Mouse (Mus musculus) midbrain, postnatal 0 days (tissue): ENCODE measurements at regions not wholly inside any gene's neighbourhood (a gene's known extent, or its start where the extent isn't known, plus 50 kb on each side); places are given as distances from the start of the nearest gene placed in this dataset.
A peak's percentile ranks its signal among the peaks of the same experiment; 100 is the strongest.

Experiments
- ATAC-seq: fragments of 200-750 bp; cut with Nextera tagmentation; 2 replicates; pipeline ENCODE4 v1.8.0; 2017; ENCODE audit warnings: moderate number of reproducible peaks, mild to moderate bottlenecking, moderate TSS enrichment, moderate library complexity; ENCODE audit not compliant: low FRiP score
- DNase-seq: peaks from one replicate; pipeline ENCODE4 v3.0.0-alpha.2; 2015; ENCODE audit warnings: low spot score
- H3K27ac ChIP-seq: fragments of 300-500 bp; sonication (generic); 2 replicates; pipeline ENCODE4 v1.5.1; 2014; ENCODE audit warnings: low read depth, mild to moderate bottlenecking, low read length, mixed read lengths
- H3K27me3 ChIP-seq: fragments of 300-500 bp; sonication (generic); 2 replicates; pipeline ENCODE4 v1.6.1; 2014; ENCODE audit warnings: low read length, control low read depth, mixed read lengths; ENCODE audit not compliant: insufficient read depth
- H3K36me3 ChIP-seq: fragments of 300-500 bp; sonication (generic); 2 replicates; pipeline ENCODE4 v1.6.1; 2014; ENCODE audit warnings: low read length, control low read depth, mixed read lengths; ENCODE audit not compliant: insufficient read depth
- H3K4me1 ChIP-seq: fragments of 300-500 bp; sonication (generic); 2 replicates; pipeline ENCODE4 v1.6.1; 2014; ENCODE audit warnings: mild to moderate bottlenecking, control low read depth, antibody characterized with exemption, low read length, mixed read lengths; ENCODE audit not compliant: insufficient read depth
- H3K4me2 ChIP-seq: fragments of 300-500 bp; sonication (generic); 2 replicates; pipeline ENCODE4 v1.6.1; 2014; ENCODE audit warnings: low read depth, mild to moderate bottlenecking, low read length, mixed read lengths; ENCODE audit not compliant: poor library complexity, severe bottlenecking
- H3K4me3 ChIP-seq: fragments of 300-500 bp; sonication (generic); 2 replicates; pipeline ENCODE4 v1.5.1; 2014; ENCODE audit warnings: low read depth, mild to moderate bottlenecking, low read length, moderate library complexity
- H3K9ac ChIP-seq: fragments of 300-500 bp; sonication (generic); replicated peaks from 2 replicates; pipeline ENCODE4 v1.6.1; 2014; ENCODE audit warnings: mild to moderate bottlenecking, low read length, moderate library complexity, mixed read lengths; ENCODE audit not compliant: poor library complexity, severe bottlenecking
- H3K9me3 ChIP-seq: fragments of 300-500 bp; sonication (generic); 2 replicates; pipeline ENCODE4 v1.6.1; 2016; ENCODE audit warnings: low read length, control low read depth
- CTCF ChIP-seq: IDR thresholded peaks from 2 replicates; pipeline ENCODE4 v1.5.1; 2016; ENCODE audit warnings: antibody characterized with exemption, mild to moderate bottlenecking
- WGBS: fragments of 180-500 bp; shearing (Covaris S2); extraction: QIAGEN DNeasy Blood & Tissue Kit; methylation state at CpG from one replicate; pipeline ENCODE4 v1.1.7; 2014; 5-methylcytosine and 5-hydroxymethylcytosine counted together

GRCm38 (mm10) chr16:76618295-76618694 lies 244.7 kb upstream of the Nrip1 start:
- Histone ChIP-seq H3K36me3 (no peaks in the 10 kb centered on the region), H3K4me2 (no peak overlapping the region), H3K4me3 (no peak overlapping the region), H3K9me3 (no peaks in the 10 kb centered on the region), H3K4me1 (no peaks in the 10 kb centered on the region), H3K9ac (no peak overlapping the region), H3K27me3 (no peaks in the 10 kb centered on the region), H3K27ac (no peak overlapping the region)
- WGBS = 93% methylated on average over 7 of the region's 7 CpGs
- no peak for DNase-seq
- no peak for TF ChIP-seq CTCF
- no peak for ATAC-seq

DNA sequence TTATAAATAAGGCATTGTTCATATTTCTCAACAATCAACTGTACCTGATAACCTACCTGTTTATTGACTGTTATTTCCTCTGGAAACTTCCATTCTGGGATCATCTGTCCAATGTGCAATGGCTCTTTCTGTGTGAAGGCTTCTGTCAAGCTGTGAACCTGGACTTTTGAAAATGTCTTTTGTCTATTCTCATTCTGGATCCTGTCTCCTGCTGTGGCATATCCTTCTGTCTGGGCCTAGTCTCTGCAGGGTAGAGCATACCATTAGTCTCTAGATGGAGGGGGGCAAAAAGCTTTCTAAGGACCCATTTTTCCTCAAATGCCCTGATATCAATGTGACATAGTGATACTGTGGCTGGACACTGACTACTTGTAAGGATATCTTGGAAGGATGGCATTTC lies 237.4 kb upstream of the Nrip1 start:
- Histone ChIP-seq H3K27me3 (no peaks in the 10 kb centered on the region), H3K9ac (no peak overlapping the region), H3K4me3 (no peak overlapping the region), H3K9me3 (no peaks in the 10 kb centered on the region), H3K4me1 (no peaks in the 10 kb centered on the region), H3K27ac (no peak overlapping the region), H3K36me3 (no peaks in the 10 kb centered on the region), H3K4me2 (no peak overlapping the region)
- DNase-seq (no peak), ATAC-seq (no peak)
- TF ChIP-seq CTCF = no peak

DNA sequence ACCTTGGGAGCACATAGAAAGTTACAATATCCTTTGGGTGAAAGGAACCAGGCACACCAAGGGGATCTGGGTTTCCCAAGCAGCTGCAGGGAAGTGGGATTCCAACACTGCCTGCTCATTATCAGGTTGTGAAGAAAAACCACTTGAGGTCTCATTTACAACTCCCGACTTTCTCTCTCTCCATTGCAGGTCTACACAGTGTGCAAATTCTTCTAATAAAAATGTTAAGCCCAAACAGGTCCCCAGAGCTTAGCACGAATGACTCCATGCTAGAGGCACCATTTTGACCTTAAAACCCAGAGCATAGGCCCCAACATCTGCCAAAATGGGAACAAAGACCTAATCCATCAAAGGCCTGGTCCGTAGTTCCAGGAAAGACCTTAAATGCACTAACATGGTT lies 231.3 kb upstream of the Nrip1 start:
- 49% methylated on average over 3 of the region's 3 CpGs for WGBS
- ATAC-seq = no peak

GRCm38 (mm10) chr16:76603846-76604258 lies 230.2 kb upstream of the Nrip1 start:
- no peak overlapping the region for H3K27ac ChIP-seq
- H3K4me3 ChIP-seq = no peak overlapping the region
- no peak overlapping the region for H3K4me2 ChIP-seq
- no peaks in the 10 kb centered on the region for H3K4me1 ChIP-seq
- DNase-seq = no peak
- TF ChIP-seq CTCF = no peak
- no peak for ATAC-seq
- H3K9ac ChIP-seq = no peak overlapping the region
- 85% methylated on average over 6 of the region's 6 CpGs for WGBS
- no peaks in the 10 kb centered on the region for H3K36me3 ChIP-seq
- no peaks in the 10 kb centered on the region for H3K9me3 ChIP-seq
- H3K27me3 ChIP-seq = no peaks in the 10 kb centered on the region

More for the DNA sequence above, 231.3 kb upstream of the Nrip1 start:
- Histone ChIP-seq H3K9ac (no peak overlapping the region), H3K4me3 (no peak overlapping the region), H3K36me3 (no peaks in the 10 kb centered on the region), H3K4me1 (no peaks in the 10 kb centered on the region), H3K27ac (no peak overlapping the region), H3K27me3 (no peaks in the 10 kb centered on the region), H3K9me3 (no peaks in the 10 kb centered on the region), H3K4me2 (no peak overlapping the region)
- DNase-seq = no peak
- no peak for TF ChIP-seq CTCF

GRCm38 (mm10) chr16:76603431-76603830 lies 229.8 kb upstream of the Nrip1 start:
- H3K27ac ChIP-seq = no peak overlapping the region
- H3K9me3 ChIP-seq = no peaks in the 10 kb centered on the region
- H3K4me1 ChIP-seq = no peaks in the 10 kb centered on the region
- 82% methylated on average over 1 of the region's 1 CpGs for WGBS
- no peaks in the 10 kb centered on the region for H3K27me3 ChIP-seq
- H3K4me3 ChIP-seq = no peak overlapping the region
- ATAC-seq (no peak), DNase-seq (no peak)
- H3K36me3 ChIP-seq = no peaks in the 10 kb centered on the region
- no peak for TF ChIP-seq CTCF
- no peak overlapping the region for H3K9ac ChIP-seq
- no peak overlapping the region for H3K4me2 ChIP-seq

DNA sequence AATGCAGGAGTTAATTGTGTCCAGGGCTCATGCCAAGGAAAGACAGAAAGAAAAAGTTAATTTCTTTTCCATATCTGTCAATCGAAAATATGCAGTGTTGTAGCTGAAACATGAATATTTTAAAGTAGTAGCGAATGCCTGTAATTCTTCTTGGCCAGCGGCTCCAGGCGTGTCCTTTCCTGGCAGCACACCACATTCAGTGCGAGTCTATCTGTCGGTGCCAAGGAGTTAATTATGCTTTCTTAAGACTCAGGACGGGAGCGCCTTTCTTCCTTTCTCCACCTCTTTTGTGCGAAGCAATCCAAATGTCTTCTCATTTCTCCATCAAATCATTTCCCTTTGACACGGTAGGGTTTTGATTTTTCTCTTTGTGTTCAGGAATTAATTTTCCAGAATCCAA lies 226.5 kb upstream of the Nrip1 start:
- Histone ChIP-seq H3K9me3 (no peaks in the 10 kb centered on the region), H3K4me2 (0 out of 2 replicates have a peak overlapping the region, but pooled peaks have one; percentile 18), H3K9ac (no peak overlapping the region), H3K4me3 (no peak overlapping the region), H3K4me1 (no peaks in the 10 kb centered on the region), H3K27ac (no peak overlapping the region), H3K36me3 (no peaks in the 10 kb centered on the region), H3K27me3 (no peaks in the 10 kb centered on the region)
- ATAC-seq (no peak), DNase-seq (peak; percentile 30)
- no peak for TF ChIP-seq CTCF
- WGBS = 47% methylated on average over 10 of the region's 10 CpGs
